Mouse (Mus musculus) limb, embryonic 10.5 days (tissue): ENCODE results near the gene Tomm20. TPM values are rescaled to one million over a fixed set of nuclear protein-coding genes. Genes with fewer than 3 reads are reported as not detected.
"Not testable (repeated sequence)": the region's sequence is repeated elsewhere in the genome, so short reads cannot be mapped to it uniquely, and the experiment has no call there.

Source experiments
- DNase-seq: peaks from one replicate; pipeline ENCODE4 v3.0.0-alpha.2; 2017; ENCODE audit warnings: low spot score
- H3K27ac ChIP-seq: fragments of 300-500 bp; sonication (generic); 2 replicates; pipeline ENCODE4 v1.5.1; 2016; ENCODE audit warnings: mild to moderate bottlenecking
- H3K27me3 ChIP-seq: fragments of 300-500 bp; sonication (generic); 2 replicates; pipeline ENCODE4 v1.6.1; 2016; ENCODE audit warnings: low read depth, mild to moderate bottlenecking; ENCODE audit not compliant: poor library complexity, severe bottlenecking
- H3K36me3 ChIP-seq: fragments of 300-500 bp; sonication (generic); 2 replicates; pipeline ENCODE4 v1.6.1; 2016; ENCODE audit warnings: mild to moderate bottlenecking, moderate library complexity
- H3K4me1 ChIP-seq: fragments of 300-500 bp; sonication (generic); 2 replicates; pipeline ENCODE4 v1.6.1; 2016
- H3K4me3 ChIP-seq: fragments of 300-500 bp; sonication (generic); 2 replicates; pipeline ENCODE4 v1.5.1; 2016; ENCODE audit warnings: mild to moderate bottlenecking, moderate library complexity
- H3K9me3 ChIP-seq: fragments of 300-500 bp; sonication (generic); replicated peaks from 2 replicates; pipeline ENCODE4 v1.6.1; 2016; ENCODE audit warnings: mild to moderate bottlenecking
- WGBS: fragments of 180-500 bp; shearing (Covaris S2); methylation state at CpG from one replicate; pipeline ENCODE4 v1.1.7; 2016; 5-methylcytosine and 5-hydroxymethylcytosine counted together
- polyA plus RNA-seq: library from polyadenylated mRNA; unstranded; fragments of >200 nt; fragmentation: Nextera tagmentation; extraction: Ambion mirVana; gene quantifications from 2 replicates; pipeline ENCODE4 v1.2.1, GENCODE M21; 2016

The Tomm20 gene
- 301 and 341 TPM in 2 replicates for polyA plus RNA-seq

GRCm38 (mm10) chr8:126945730-126946163 is at the start of gene Tomm20:
Tomm20 (minus strand) TSS chr8:126945844.
- no peaks in the 10 kb centered on the region for H3K27me3 ChIP-seq
- H3K9me3 ChIP-seq: no peaks in the 10 kb centered on the region
- H3K4me3 ChIP-seq: peak within 1 kb of the TSS; percentile 86
- peaks cover 12% of the 10 kb centered on the region for H3K4me1 ChIP-seq
- H3K27ac ChIP-seq: peak within 1 kb of the TSS; percentile 95
- DNase-seq: peak; percentile 98
- WGBS: under 1% methylated on average over 48 of the region's 48 CpGs
- H3K36me3 ChIP-seq: peaks cover 58% of the 10 kb centered on the region

- no peak overlapping the region for H3K27ac ChIP-seq
- H3K36me3 ChIP-seq: no peaks in the 10 kb centered on the region
- no peaks in the 10 kb centered on the region for H3K27me3 ChIP-seq
- DNase-seq: no peak
- no peaks in the 10 kb centered on the region for H3K9me3 ChIP-seq
- WGBS: 87% methylated on average over 1 of the region's 1 CpGs
- no peak overlapping the region for H3K4me3 ChIP-seq
- no peaks in the 10 kb centered on the region for H3K4me1 ChIP-seq
Observed at GRCm38 (mm10) chr8:126994506-126994905, 48.9 kb upstream of the Tomm20 start.

DNA sequence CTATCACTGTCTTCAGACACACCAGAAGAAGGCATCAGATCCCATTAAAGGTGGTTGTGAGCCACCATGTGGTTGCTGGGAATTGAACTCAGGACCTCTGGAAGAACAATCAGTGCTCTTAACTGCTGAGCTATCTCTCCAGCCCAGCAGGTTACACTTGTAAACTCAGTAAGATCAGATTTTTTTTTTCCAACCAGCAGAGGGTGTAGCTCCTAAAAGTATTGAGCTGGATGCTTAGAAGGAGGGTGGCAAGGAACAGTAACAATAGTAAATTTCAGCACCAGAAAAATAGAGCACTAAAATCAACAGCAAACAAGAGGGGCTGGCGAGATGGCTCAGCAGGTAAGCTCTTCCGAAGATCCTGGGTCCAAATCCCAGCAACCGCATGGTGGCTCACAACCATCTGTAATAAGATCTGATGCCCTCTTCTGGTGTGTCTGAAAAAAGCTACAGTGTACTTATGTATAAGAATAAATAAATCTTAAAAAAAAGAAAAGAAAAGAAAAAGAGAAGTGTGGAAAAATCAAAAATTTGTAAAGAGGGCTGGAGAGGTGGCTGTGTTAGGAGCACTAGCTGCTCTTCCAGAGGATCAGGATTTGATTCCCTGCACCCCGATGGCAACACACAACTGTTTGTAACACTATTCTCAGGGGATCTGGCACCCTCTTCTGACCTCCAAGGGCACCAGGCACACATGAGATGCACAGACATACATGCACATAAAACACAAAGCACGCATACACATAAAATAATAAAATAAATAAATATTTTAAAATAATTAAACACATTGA is 43.9 kb upstream of the Tomm20 start:
- no peaks in the 10 kb centered on the region for H3K9me3 ChIP-seq
- DNase-seq: no peak
- WGBS: 82% methylated on average over 5 of the region's 5 CpGs

GRCm38 (mm10) chr8:126988346-126989006 is 42.8 kb upstream of the Tomm20 start:
- WGBS: 62% methylated on average over 16 of the region's 16 CpGs
- no peak for DNase-seq
- H3K4me3 ChIP-seq: no peak overlapping the region

More for the DNA sequence above, 43.9 kb upstream of the Tomm20 start:
- Histone ChIP-seq H3K27ac (no peak overlapping the region), H3K4me1 (no peaks in the 10 kb centered on the region), H3K4me3 (no peak overlapping the region), H3K27me3 (no peaks in the 10 kb centered on the region), H3K36me3 (no peaks in the 10 kb centered on the region)

GRCm38 (mm10) chr8:126986495-126986894 is 40.9 kb upstream of the Tomm20 start:
- Histone ChIP-seq H3K36me3 (no peaks in the 10 kb centered on the region), H3K27ac (no peak overlapping the region)
- whole genome bisulfite sequencing: 3% methylated on average over 12 of the region's 12 CpGs

More at GRCm38 (mm10) chr8:126988346-126989006, 42.8 kb upstream of the Tomm20 start:
- no peaks in the 10 kb centered on the region for H3K9me3 ChIP-seq
- H3K27ac ChIP-seq: no peak overlapping the region
- H3K4me1 ChIP-seq: no peaks in the 10 kb centered on the region
- H3K36me3 ChIP-seq: no peaks in the 10 kb centered on the region
- no peaks in the 10 kb centered on the region for H3K27me3 ChIP-seq

GRCm38 (mm10) chr8:126980046-126980445 is 34.4 kb upstream of the Tomm20 start:
- Histone ChIP-seq H3K4me1 (peaks cover 5% of the 10 kb centered on the region; the same call in 1 of the 2 replicates), H3K27me3 (peaks cover 23% of the 10 kb centered on the region), H3K4me3 (no peak overlapping the region), H3K27ac (no peak overlapping the region), H3K9me3 (no peaks in the 10 kb centered on the region), H3K36me3 (no peaks in the 10 kb centered on the region)
- 68% methylated on average over 5 of the region's 5 CpGs for WGBS
- DNase-seq: no peak

More at GRCm38 (mm10) chr8:126986495-126986894, 40.9 kb upstream of the Tomm20 start:
- Histone ChIP-seq H3K4me1 (no peaks in the 10 kb centered on the region), H3K9me3 (no peaks in the 10 kb centered on the region), H3K4me3 (no peak overlapping the region), H3K27me3 (no peaks in the 10 kb centered on the region)
- DNase-seq: peak; percentile 86

- Histone ChIP-seq H3K27ac (no peak overlapping the region), H3K36me3 (no peaks in the 10 kb centered on the region), H3K4me3 (peak overlapping the region; percentile 43), H3K4me1 (peaks cover 5% of the 10 kb centered on the region; the same call in 1 of the 2 replicates), H3K27me3 (peaks cover 23% of the 10 kb centered on the region), H3K9me3 (no peaks in the 10 kb centered on the region)
- DNase-seq: peak; percentile 43
- 24% methylated on average over 27 of the region's 27 CpGs for WGBS
Observed at GRCm38 (mm10) chr8:126979091-126979920, 33.7 kb upstream of the Tomm20 start.

DNA sequence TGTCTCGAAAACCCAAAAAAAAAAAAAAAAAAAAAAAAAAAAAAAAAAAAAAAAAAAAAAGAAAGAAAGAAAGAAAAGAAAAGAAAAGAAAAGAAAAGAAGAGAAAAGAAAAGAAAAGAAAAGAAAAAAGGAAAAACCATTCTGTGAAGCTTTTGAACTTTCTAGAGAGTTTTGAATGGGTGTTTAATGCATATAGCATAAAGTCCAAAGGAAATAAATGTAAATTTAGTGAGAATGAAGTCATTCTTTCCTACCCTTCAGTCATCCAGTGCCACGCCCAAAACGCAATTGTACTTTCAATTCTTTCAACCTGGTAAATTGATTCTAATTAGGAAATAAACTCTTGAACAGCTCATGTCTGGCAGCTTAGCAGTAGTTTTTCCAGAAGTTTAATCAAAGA is 32.9 kb upstream of the Tomm20 start:
- H3K4me3 ChIP-seq: peak overlapping the region; percentile 43
- WGBS: 57% methylated on average over 2 of the region's 3 CpGs
- not testable (repeated sequence) for DNase-seq, H3K27ac ChIP-seq, H3K4me1 ChIP-seq, H3K9me3 ChIP-seq, H3K36me3 ChIP-seq
- H3K27me3 ChIP-seq: peaks cover 23% of the 10 kb centered on the region

DNA sequence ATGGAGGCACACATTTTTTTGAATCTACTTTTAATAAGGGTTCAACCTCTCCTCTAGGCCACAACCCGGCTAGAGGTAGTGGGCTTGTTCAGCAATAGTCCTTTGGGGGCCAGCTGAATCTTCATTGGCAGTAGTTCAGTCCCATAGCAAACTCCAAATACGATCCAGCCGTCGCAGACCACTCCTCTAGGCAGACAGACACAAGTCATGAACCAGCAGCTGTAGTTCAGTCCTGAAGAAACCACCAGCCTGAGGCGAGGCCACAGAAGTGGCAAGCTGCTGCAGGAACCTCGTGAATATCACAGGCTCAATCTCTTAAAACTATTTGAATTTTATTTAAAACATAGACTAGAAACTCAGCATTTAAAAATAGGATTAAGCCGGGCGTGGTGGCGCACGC is 32.4 kb upstream of the Tomm20 start:
- no peak for DNase-seq

DNA sequence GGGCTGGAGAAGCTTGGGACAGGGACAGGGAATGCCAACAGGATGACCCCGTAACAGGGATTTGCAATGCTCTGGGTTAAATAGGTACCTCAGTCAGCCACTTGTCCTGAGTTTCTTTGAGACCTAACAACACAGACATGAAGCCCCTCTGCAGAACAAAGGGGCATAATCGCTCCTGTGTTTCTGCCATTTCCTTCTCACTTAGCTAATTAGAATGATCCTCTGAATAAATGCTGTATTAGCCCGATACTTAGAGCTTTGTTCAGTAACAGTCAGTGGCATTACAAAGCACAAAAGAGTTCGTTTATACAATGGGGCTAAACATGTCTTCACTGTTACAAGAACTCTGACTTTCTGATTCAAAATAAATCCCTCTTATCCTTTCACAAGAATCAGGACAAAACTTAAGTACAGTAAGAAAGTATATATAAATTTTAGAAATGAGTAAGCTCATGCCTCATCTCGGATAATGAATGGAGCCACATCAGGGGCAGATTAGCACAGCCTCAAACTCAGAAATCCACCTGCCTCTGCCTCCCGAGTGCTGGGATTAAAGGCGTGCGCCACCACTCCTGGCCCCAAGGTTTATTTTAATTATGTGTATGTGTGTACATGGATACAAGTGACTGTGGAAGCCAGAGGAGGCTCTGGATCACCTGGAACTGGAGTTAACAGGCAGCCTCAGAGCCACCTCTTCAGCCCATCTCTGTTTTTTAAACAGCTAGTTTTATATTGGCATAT is 31.1 kb upstream of the Tomm20 start:
- Histone ChIP-seq H3K4me3 (no peak overlapping the region), H3K36me3 (no peaks in the 10 kb centered on the region), H3K27ac (no peak overlapping the region), H3K4me1 (peaks cover 12% of the 10 kb centered on the region; the same call in 1 of the 2 replicates), H3K9me3 (no peaks in the 10 kb centered on the region), H3K27me3 (peaks cover 23% of the 10 kb centered on the region)
- no peak for DNase-seq
- 77% methylated on average over 8 of the region's 8 CpGs for WGBS

More for the DNA sequence above, 32.4 kb upstream of the Tomm20 start:
- WGBS: 83% methylated on average over 10 of the region's 10 CpGs
- Histone ChIP-seq H3K27me3 (peaks cover 23% of the 10 kb centered on the region), H3K4me1 (peaks cover 5% of the 10 kb centered on the region; the same call in 1 of the 2 replicates), H3K27ac (no peak overlapping the region), H3K4me3 (no peak overlapping the region), H3K9me3 (no peaks in the 10 kb centered on the region), H3K36me3 (no peaks in the 10 kb centered on the region)

DNA sequence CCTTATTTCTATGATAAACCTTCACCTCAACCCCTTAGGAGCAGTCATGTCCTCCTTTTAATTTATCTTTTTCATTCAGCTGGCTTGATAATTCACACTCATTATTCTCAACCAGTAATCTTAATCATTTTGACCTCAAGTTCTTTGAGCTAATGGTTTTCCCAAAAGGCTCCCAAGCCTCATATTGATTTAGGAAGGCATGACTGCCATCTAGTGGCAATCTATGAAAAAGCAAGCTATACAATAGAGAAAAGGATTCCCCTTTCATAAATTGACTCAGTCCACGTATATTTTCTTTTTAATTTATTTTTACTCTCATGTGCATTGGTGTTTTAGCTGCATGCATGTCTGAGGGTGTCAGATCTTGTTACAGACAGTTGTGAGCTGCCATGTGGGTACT is 30.1 kb upstream of the Tomm20 start:
- Histone ChIP-seq H3K4me1 (peaks cover 17% of the 10 kb centered on the region; the same call in 1 of the 2 replicates), H3K9me3 (no peaks in the 10 kb centered on the region), H3K27me3 (peaks cover 23% of the 10 kb centered on the region), H3K4me3 (no peak overlapping the region), H3K27ac (no peak overlapping the region), H3K36me3 (no peaks in the 10 kb centered on the region)
- no peak for DNase-seq
- 25% methylated on average over 1 of the region's 1 CpGs for WGBS

GRCm38 (mm10) chr8:126974511-126974910 is 28.9 kb upstream of the Tomm20 start:
- peaks cover 23% of the 10 kb centered on the region for H3K4me1 ChIP-seq
- H3K27me3 ChIP-seq: peaks cover 21% of the 10 kb centered on the region
- no peak overlapping the region for H3K27ac ChIP-seq
- no peaks in the 10 kb centered on the region for H3K9me3 ChIP-seq
- H3K36me3 ChIP-seq: no peaks in the 10 kb centered on the region
- 86% methylated on average over 4 of the region's 4 CpGs for WGBS
- DNase-seq: no peak
- no peak overlapping the region for H3K4me3 ChIP-seq
